Mouse (Mus musculus) bone marrow macrophage, adult 2 months (primary cell): ENCODE data around the gene Gm20479.

Experiments used
- CTCF ChIP-seq: IDR thresholded peaks from 2 replicates; pipeline ENCODE4 v1.5.1; 2012; ENCODE audit warnings: low read depth, mild to moderate bottlenecking, low read length, moderate library complexity
- POLR2A ChIP-seq: IDR thresholded peaks from 2 replicates; pipeline ENCODE4 v1.6.1; 2012; ENCODE audit warnings: mild to moderate bottlenecking, low read depth, low read length, borderline replicate concordance

DNA sequence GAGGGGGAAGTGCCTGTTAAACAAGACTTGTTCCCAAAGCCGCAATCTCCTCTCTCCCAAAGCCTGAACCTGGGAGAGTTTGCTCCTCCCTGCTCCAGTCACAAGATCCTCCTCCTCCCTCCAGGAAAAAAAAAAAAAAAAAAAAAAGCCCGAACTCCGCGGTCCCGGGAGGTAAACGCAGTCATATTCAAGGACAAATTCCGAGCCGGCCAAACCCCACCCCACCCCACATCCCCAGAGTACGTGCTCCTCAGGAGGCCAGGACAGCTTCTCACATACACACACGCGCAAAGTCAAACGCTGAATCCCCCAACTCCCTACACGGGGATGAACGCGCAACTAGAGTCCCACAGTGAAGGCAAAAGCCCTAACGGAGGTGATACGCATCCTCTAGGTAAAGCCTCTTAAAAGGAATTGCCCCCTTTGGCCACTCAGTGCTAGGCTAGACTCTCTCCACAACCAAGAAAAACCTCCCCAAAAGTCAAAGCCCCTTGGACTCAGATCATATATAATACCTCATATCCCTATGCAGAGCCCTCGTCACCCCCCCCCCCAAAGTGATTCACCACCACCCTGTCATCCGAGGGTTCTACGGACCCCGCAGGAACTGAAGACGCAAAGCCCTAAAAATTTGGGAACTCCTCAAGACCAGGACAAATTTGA lies 38.4 kb upstream of the Gm20479 start:
- TF ChIP-seq CTCF (no peak), POLR2A (no peak)
